Mouse (Mus musculus) megakaryocyte, embryonic 14.5 days (primary cell): ENCODE measurements around the gene Phf21b. TPM values are rescaled to one million over a fixed set of nuclear protein-coding genes. Genes with fewer than 3 reads are reported as not detected.
"Not testable (repeated sequence)": the region's sequence is repeated elsewhere in the genome, so short reads cannot be mapped to it uniquely, and the experiment has no call there.

Experiments used
- H3K27me3 ChIP-seq: replicated peaks from 2 replicates; pipeline ENCODE3; 2012; ENCODE audit warnings: inconsistent platforms
- H3K36me3 ChIP-seq: replicated peaks from 2 replicates; pipeline ENCODE3; 2012; ENCODE audit warnings: low read length, inconsistent platforms, mixed read lengths
- H3K4me1 ChIP-seq: 2 replicates; pipeline ENCODE4 v1.6.1; 2012; ENCODE audit warnings: inconsistent platforms
- H3K4me3 ChIP-seq: replicated peaks from 2 replicates; pipeline ENCODE3; 2012; ENCODE audit warnings: moderate library complexity, mild to moderate bottlenecking, inconsistent platforms
- H3K9me3 ChIP-seq: 2 replicates; pipeline ENCODE4 v1.6.1; 2012; ENCODE audit warnings: inconsistent platforms
- FLI1 ChIP-seq: IDR thresholded peaks from 2 replicates; pipeline ENCODE4 v1.6.1; 2012; ENCODE audit warnings: low read length, inconsistent platforms, mixed read lengths
- GATA1 ChIP-seq: IDR thresholded peaks from 3 replicates; pipeline ENCODE4 v1.6.1; 2012; ENCODE audit warnings: mixed read lengths, low read length, inconsistent platforms, borderline replicate concordance
- polyA plus RNA-seq: library from polyadenylated mRNA; stranded (reverse); fragments of >175 nt; gene quantifications from 2 replicates; pipeline ENCODE4 v1.2.3, GENCODE M21; 2012; ENCODE audit warnings: low replicate concordance; ENCODE audit not compliant: insufficient read depth

The Phf21b gene
- 1.2 and 3.5 TPM in 2 replicates for polyA plus RNA-seq

DNA sequence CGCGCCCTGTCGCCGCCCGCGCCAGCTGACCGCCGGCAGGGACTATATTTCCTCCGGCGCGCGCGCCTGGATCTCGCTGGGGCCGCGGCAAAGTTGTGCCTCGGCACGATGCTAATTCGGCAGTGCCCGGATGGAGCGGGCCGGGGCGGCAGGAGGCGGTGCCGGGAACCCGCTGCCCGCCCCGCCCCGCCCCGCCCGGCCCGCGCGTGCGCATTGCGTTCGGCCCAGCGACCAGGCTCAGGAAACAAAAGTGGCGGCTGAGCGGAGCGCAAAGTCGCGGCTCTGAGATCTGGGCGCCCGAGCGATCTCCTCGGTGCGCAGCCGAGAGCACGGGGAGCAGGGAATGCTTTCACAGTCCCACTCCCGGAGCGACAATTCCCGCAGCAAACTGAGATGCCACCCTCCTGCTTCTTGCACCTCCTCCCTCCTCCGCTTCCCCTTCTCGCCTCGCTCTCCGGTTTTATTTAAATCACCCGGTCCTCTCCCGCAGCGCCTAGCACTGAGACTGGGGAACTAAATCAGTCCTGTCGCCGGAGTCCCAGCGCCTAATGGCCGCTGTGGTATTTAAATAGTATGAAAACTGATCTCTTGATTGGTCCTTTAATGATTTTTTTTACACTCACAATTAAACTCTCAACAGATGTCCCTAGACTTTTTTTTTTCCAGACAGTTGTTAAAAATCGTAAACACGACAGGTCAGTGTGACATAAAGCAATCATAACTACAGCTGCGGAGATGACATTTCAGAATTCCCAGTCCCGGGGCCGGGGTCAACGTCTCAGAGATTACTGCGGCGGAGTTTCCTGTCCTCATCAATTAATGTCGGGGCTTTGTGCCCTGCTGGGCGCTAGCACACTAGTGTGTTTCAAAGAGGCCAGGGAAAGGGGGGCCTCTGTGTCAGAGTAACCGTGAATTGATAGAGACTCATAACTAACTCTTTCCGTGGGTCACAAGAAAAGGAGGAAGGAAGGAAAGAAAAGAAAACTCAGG, at the start of gene Phf21b:
Gene Phf21b (minus strand): TSS at position 44 of the 990 bp plus-strand sequence.
- no peaks in the 10 kb centered on the region for H3K36me3 ChIP-seq
- TF ChIP-seq GATA1 (no peak), FLI1 (no peak)
- peaks cover 41% of the 10 kb centered on the region for H3K4me1 ChIP-seq
- peaks cover 96% of the 10 kb centered on the region for H3K27me3 ChIP-seq
- peaks cover 17% of the 10 kb centered on the region for H3K9me3 ChIP-seq
- H3K4me3 ChIP-seq, result peak within 1 kb of the TSS; percentile 92

DNA sequence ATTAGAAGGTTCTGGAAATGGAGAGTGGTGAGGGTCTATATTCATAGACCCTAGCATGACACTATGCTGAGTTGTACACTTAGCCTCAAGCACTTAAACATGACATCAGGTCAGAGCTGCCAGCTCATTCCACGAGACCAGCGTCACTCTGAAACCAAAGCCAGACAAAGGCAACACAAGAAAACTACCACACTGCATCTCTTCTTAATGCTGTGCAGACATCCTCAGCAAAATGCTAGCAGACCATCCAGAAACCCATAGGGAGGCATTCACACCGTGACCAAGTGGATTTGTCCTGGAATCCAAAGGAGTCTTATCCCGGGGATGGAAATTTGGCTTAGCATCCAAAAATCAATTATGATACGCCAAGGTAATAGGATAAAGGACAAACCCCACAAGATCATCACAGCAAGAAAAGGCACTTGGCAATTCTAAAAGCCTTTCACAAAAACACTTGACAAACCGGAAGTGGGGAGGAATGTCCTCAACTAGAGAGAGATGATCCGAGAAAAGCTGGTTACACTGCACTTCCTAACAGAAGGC, 48.1 kb upstream of the Phf21b start:
- 0 out of 2 replicates have a peak, but pooled peaks cover 4% of the 10 kb centered on the region for H3K9me3 ChIP-seq
- no peaks in the 10 kb centered on the region for H3K36me3 ChIP-seq
- TF ChIP-seq GATA1 (no peak), FLI1 (no peak)
- H3K27me3 ChIP-seq, result peaks cover 30% of the 10 kb centered on the region
- no peak overlapping the region for H3K4me3 ChIP-seq
- H3K4me1 ChIP-seq, result 0 out of 2 replicates have a peak, but pooled peaks cover 3% of the 10 kb centered on the region

DNA sequence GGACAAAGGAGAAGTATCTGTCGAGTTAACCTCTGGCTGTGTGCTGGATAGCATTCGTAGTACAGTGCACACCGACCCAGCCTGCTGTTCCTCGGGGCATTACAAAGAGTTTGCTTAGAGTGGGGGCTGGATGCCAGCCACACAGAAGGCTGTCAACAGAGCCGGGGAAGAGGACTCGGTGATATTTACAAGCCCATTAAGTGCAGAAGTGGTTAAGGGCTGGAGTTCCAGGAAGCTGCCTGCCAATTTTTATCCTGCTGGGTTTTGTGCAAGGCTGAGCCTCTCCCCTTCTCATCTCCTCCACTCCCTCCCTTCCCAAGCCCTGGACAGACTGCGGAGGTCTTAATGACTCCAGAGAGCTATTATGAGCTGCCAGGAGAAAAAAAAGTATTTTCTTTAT, 42.2 kb upstream of the Phf21b start:
- Histone ChIP-seq H3K4me3 (no peak overlapping the region), H3K4me1 (peaks cover 15% of the 10 kb centered on the region), H3K36me3 (no peaks in the 10 kb centered on the region), H3K27me3 (peaks cover 23% of the 10 kb centered on the region), H3K9me3 (peaks cover 39% of the 10 kb centered on the region)
- TF ChIP-seq GATA1, result no peak
- no peak for TF ChIP-seq FLI1

DNA sequence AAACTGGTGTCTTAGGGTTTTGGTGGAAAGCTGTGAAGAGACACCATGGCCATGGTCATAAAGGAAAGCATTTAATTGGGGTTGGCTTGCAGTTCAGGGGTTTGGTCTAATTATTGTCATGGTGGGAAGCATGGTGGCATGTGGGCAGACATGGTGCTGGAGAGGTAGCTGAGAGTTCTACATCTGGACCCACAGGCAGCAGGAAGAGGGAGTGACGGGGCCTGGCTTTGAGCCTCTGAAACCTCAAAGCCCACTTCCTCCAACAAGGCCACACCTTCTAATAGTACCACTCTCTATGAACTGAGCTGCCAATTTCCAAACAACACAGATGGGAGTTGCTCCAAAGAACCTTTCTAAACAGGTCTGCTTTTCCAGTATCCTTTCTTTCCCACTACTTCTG, 40.8 kb upstream of the Phf21b start:
- TF ChIP-seq FLI1 (no peak), GATA1 (no peak)
- H3K36me3 ChIP-seq, result no peaks in the 10 kb centered on the region
- peaks cover 42% of the 10 kb centered on the region for H3K9me3 ChIP-seq
- H3K4me1 ChIP-seq, result peaks cover 11% of the 10 kb centered on the region
- H3K4me3 ChIP-seq, result no peak overlapping the region
- peaks cover 20% of the 10 kb centered on the region for H3K27me3 ChIP-seq

GRCm38 (mm10) chr15:84896216-84896615, 40.4 kb upstream of the Phf21b start:
- Histone ChIP-seq H3K4me1 (peaks cover 11% of the 10 kb centered on the region), H3K9me3 (peaks cover 42% of the 10 kb centered on the region), H3K27me3 (peaks cover 20% of the 10 kb centered on the region)
- H3K36me3 ChIP-seq, H3K4me3 ChIP-seq: not testable (repeated sequence)

GRCm38 (mm10) chr15:84891658-84892057, 35.8 kb upstream of the Phf21b start:
- Histone ChIP-seq H3K36me3 (no peaks in the 10 kb centered on the region), H3K27me3 (peaks cover 14% of the 10 kb centered on the region), H3K9me3 (peaks cover 32% of the 10 kb centered on the region), H3K4me1 (peaks cover 2% of the 10 kb centered on the region), H3K4me3 (no peak overlapping the region)
- TF ChIP-seq GATA1 (no peak), FLI1 (no peak)

DNA sequence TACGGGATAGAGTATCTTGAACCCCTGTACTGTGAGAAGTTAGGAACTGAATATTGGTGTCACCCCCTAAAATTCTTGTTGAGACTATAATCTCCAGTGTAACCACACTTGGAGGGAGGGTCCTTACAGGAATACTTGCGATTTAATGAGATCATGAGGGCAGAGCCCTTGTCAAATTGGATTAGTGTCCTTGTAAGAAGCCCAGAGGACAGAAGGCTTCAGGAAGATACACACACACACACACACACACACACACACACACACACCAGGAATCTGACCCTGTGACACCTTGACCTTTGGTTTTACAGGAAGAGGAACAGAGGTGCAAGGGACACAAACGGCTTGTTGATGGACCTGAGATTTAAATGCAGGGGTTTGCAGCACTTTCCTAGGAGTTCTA, 35.4 kb upstream of the Phf21b start:
- peaks cover 27% of the 10 kb centered on the region for H3K9me3 ChIP-seq
- H3K27me3 ChIP-seq, result peaks cover 14% of the 10 kb centered on the region
- H3K4me1 ChIP-seq, result no peaks in the 10 kb centered on the region
- H3K36me3 ChIP-seq, result no peaks in the 10 kb centered on the region
- no peak overlapping the region for H3K4me3 ChIP-seq
- TF ChIP-seq FLI1 (no peak), GATA1 (no peak)

- no peak for TF ChIP-seq GATA1
- TF ChIP-seq FLI1, result no peak
- peaks cover 28% of the 10 kb centered on the region for H3K27me3 ChIP-seq
Observed at GRCm38 (mm10) chr15:84888066-84888465, 32.2 kb upstream of the Phf21b start.

GRCm38 (mm10) chr15:84877029-84877815, 21.4 kb upstream of the Phf21b start:
- H3K4me1 ChIP-seq, result no peaks in the 10 kb centered on the region
- no peaks in the 10 kb centered on the region for H3K36me3 ChIP-seq
- peaks cover 2% of the 10 kb centered on the region; the same call in 1 of the 2 replicates for H3K9me3 ChIP-seq
- no peak for TF ChIP-seq GATA1
- TF ChIP-seq FLI1, result no peak
- H3K27me3 ChIP-seq, result peaks cover 13% of the 10 kb centered on the region
- H3K4me3 ChIP-seq, result no peak overlapping the region

More at GRCm38 (mm10) chr15:84888066-84888465, 32.2 kb upstream of the Phf21b start:
- Histone ChIP-seq H3K4me1 (no peaks in the 10 kb centered on the region), H3K9me3 (peaks cover 2% of the 10 kb centered on the region; the same call in 1 of the 2 replicates), H3K36me3 (no peaks in the 10 kb centered on the region), H3K4me3 (no peak overlapping the region)

GRCm38 (mm10) chr15:84873867-84874266, 18.0 kb upstream of the Phf21b start:
- TF ChIP-seq FLI1, result no peak
- no peak for TF ChIP-seq GATA1
- Histone ChIP-seq H3K4me1 (no peaks in the 10 kb centered on the region), H3K36me3 (no peaks in the 10 kb centered on the region), H3K4me3 (no peak overlapping the region), H3K27me3 (peaks cover 6% of the 10 kb centered on the region), H3K9me3 (peaks cover 13% of the 10 kb centered on the region)
